In genomic region chr9:27925650-27926049, GRCm38 (mm10) we compare ENCODE assay signal across 15 mouse cellular contexts.
"Had no signal": no experiment of that assay in that cellular context is flagged by ENCODE, and none has a peak within 500 bp of the region (broad histone marks: within the 10 kb centered on the region; RNA-seq: fewer than 3 reads in every experiment).

No protein-coding gene starts in this region.

- H3K27me3 ChIP-seq: liver, embryonic 15.5 days; stomach, embryonic 15.5 days had no signal

- H3K4me3 ChIP-seq: layer of hippocampus, adult 2 months; limb, embryonic 10.5 days; liver, embryonic 15.5 days; stomach, embryonic 15.5 days had no signal

- H3K27ac ChIP-seq: limb, embryonic 10.5 days; liver, embryonic 15.5 days; stomach, embryonic 15.5 days had no signal

- H3K4me1 ChIP-seq: limb, embryonic 10.5 days; liver, embryonic 15.5 days; stomach, embryonic 15.5 days had no signal

- DNase-seq: kidney, adult 11 months; kidney, adult 9 months; kidney, postnatal 10 days; kidney, postnatal 4 days; lung, adult 2 months; lung, postnatal 36 days; right cerebral cortex, postnatal 14 days; thymus, adult 2 months; thymus, postnatal 25 days had no signal

- H3K36me3 ChIP-seq: limb, embryonic 10.5 days; liver, embryonic 15.5 days; stomach, embryonic 15.5 days had no signal

- H3K9ac ChIP-seq: liver, embryonic 15.5 days; stomach, embryonic 15.5 days had no signal

- ATAC-seq: lung, postnatal 0 days had no signal

- H3K9me3 ChIP-seq: limb, embryonic 10.5 days; liver, embryonic 15.5 days; stomach, embryonic 15.5 days had no signal

- H3K4me2 ChIP-seq: liver, embryonic 11.5 days; liver, embryonic 15.5 days; stomach, embryonic 15.5 days had no signal
